Mouse (Mus musculus) small intestine, adult 2 months (tissue): ENCODE results near the gene Clcnkb.

Experiments
- CTCF ChIP-seq: fragments of 200-500 bp; IDR thresholded peaks from 2 replicates; pipeline ENCODE4 v1.5.1; 2012; ENCODE audit warnings: low read depth, mild to moderate bottlenecking, control low read depth, inconsistent platforms, low read length, moderate library complexity, mixed read lengths; ENCODE audit not compliant: insufficient replicate concordance, insufficient read length; ENCODE audit errors: extremely low read depth
- POLR2A ChIP-seq: fragments of 200-500 bp; IDR thresholded peaks from 2 replicates; pipeline ENCODE4 v1.6.1; 2012; ENCODE audit warnings: low read depth, mild to moderate bottlenecking, control low read depth, inconsistent platforms, low read length, moderate library complexity

DNA sequence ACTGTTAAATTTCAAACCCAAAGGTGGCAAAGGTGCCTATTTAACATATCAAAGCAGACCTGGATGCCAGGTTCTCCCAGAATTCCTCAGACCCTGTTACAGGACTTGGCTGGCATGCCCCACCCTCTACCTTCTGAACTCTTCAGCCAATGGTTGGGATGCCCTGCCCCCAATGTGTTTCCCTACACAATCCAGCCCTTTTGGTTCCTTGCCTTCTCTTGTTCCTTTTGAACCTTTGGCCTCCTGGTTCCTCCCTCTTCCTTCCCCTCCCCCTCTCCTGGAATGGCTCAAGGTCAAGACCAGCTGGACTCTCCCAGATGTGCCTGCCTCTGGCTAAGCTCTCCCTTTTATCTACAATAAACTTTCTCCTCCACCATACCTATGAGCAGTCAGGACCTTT, 25.1 kb upstream of the Clcnkb start:
- no peak for TF ChIP-seq POLR2A
- TF ChIP-seq CTCF, result no peak
